Mouse (Mus musculus): ENCODE data around the gene Zfp511.

DNA sequence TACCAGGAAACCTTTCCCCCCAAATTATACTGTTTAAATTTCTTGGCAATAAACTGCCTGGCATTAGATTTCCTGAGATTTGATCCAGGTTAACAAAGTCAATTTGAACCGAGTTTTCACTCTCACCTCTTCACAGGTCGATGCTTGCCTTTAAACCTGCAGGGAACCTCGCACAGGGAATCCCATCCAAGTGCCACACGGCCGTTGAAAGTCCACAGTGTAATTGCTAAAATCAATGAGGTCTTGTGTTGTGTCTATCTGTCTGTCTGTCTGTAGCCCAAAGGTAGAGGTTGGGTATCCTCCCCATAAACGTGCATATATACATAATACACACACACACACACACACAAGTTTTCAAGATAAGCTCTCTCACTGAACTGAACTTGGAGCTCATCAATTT is 31.2 kb downstream of the Zfp511 start:
- TF ChIP-seq GATA1 (IDR thresholded peaks at IDR 0.05; ENCODE audit: low read length) = no peak
- no peak for TF ChIP-seq TAL1 (IDR thresholded peaks at IDR 0.05; ENCODE audit: low read length)

Measured in erythroblast, embryonic 14.5 days (primary cell).